Mouse (Mus musculus): ENCODE measurements around the gene Plcl1.

- TF ChIP-seq GATA1 (IDR thresholded peaks at IDR 0.05; ENCODE audit: low read length): no peak
- no peak for TF ChIP-seq TAL1 (IDR thresholded peaks at IDR 0.05; ENCODE audit: low read length)
Measured at GRCm38 (mm10) chr1:55446273-55446672, 40.6 kb downstream of the Plcl1 start.

All from erythroblast, embryonic 14.5 days (primary cell).